Mouse (Mus musculus) stomach, embryonic 14.5 days (tissue): ENCODE data around the gene Tas2r122. TPM values are rescaled to one million over a fixed set of nuclear protein-coding genes. Genes with fewer than 3 reads are reported as not detected.
"Not testable (repeated sequence)": the region's sequence is repeated elsewhere in the genome, so short reads cannot be mapped to it uniquely, and the experiment has no call there.

ENCODE experiments used
- ATAC-seq: fragments of 200-750 bp; cut with Nextera tagmentation; 2 replicates; pipeline ENCODE4 v1.8.0; 2017; ENCODE audit warnings: low read depth, moderate TSS enrichment; ENCODE audit not compliant: insufficient number of reproducible peaks, insufficient read depth, low FRiP score
- H3K27ac ChIP-seq: fragments of 300-500 bp; sonication (generic); 2 replicates; pipeline ENCODE4 v1.5.1; 2014; ENCODE audit warnings: mild to moderate bottlenecking, low read length, moderate library complexity, mixed read lengths
- H3K27me3 ChIP-seq: fragments of 300-500 bp; sonication (generic); 2 replicates; pipeline ENCODE4 v1.6.1; 2014; ENCODE audit warnings: low read length, control low read depth, mixed read lengths; ENCODE audit not compliant: control insufficient read depth, insufficient read depth
- H3K36me3 ChIP-seq: fragments of 300-500 bp; sonication (generic); 2 replicates; pipeline ENCODE4 v1.6.1; 2014; ENCODE audit warnings: mild to moderate bottlenecking, control low read depth, low read length, moderate library complexity, mixed read lengths; ENCODE audit not compliant: control insufficient read depth, insufficient read depth
- H3K4me1 ChIP-seq: fragments of 300-500 bp; sonication (generic); 2 replicates; pipeline ENCODE4 v1.6.1; 2014; ENCODE audit warnings: low read length, control low read depth, mixed read lengths; ENCODE audit not compliant: control insufficient read depth, insufficient read depth
- H3K4me2 ChIP-seq: fragments of 300-500 bp; sonication (generic); replicated peaks from 2 replicates; pipeline ENCODE4 v1.6.1; 2014; ENCODE audit warnings: low read depth, low read length, control low read depth
- H3K4me3 ChIP-seq: fragments of 300-500 bp; sonication (generic); 2 replicates; pipeline ENCODE4 v1.5.1; 2014; ENCODE audit warnings: low read depth, low read length, control low read depth
- H3K9ac ChIP-seq: fragments of 300-500 bp; sonication (generic); replicated peaks from 2 replicates; pipeline ENCODE4 v1.6.1; 2014; ENCODE audit warnings: low read depth, mild to moderate bottlenecking, control low read depth, low read length, moderate library complexity, mixed read lengths
- H3K9me3 ChIP-seq: fragments of 300-500 bp; sonication (generic); 2 replicates; pipeline ENCODE4 v1.6.1; 2016; ENCODE audit warnings: low read depth, low read length, control low read depth; ENCODE audit not compliant: control insufficient read depth
- WGBS: fragments of 180-500 bp; shearing (Covaris S2); extraction: QIAGEN DNeasy Blood & Tissue Kit; methylation state at CpG from one replicate; pipeline ENCODE4 v1.1.7; 2014; 5-methylcytosine and 5-hydroxymethylcytosine counted together
- polyA plus RNA-seq: library from polyadenylated mRNA; unstranded; fragments of >200 nt; fragmentation: Nextera tagmentation; extraction: Ambion mirVana; gene quantifications from 2 replicates; pipeline ENCODE4 v1.2.1, GENCODE M21; 2014

Gene Tas2r122
- not detected in 2 replicates for polyA plus RNA-seq

- no peak within 1 kb of the TSS for H3K9ac ChIP-seq
- no peak within 1 kb of the TSS for H3K4me3 ChIP-seq
- H3K27me3 ChIP-seq: no peaks in the 10 kb centered on the region
- H3K4me1 ChIP-seq: no peaks in the 10 kb centered on the region
- no peak within 1 kb of the TSS for H3K4me2 ChIP-seq
- 84% methylated on average over 3 of the region's 3 CpGs for WGBS
- no peak within 1 kb of the TSS for H3K27ac ChIP-seq
- H3K9me3 ChIP-seq: no peaks in the 10 kb centered on the region
- no peak for ATAC-seq
- no peaks in the 10 kb centered on the region for H3K36me3 ChIP-seq
These were observed at the start of gene Tas2r122 for GRCm38 (mm10) chr6:132711828-132712227. Gene Tas2r122, minus strand, starts transcription at chr6:132711928.

- H3K36me3 ChIP-seq: no peaks in the 10 kb centered on the region
- no peaks in the 10 kb centered on the region for H3K27me3 ChIP-seq
- no peak within 1 kb of the TSS for H3K9ac ChIP-seq
- 85% methylated on average over 1 of the region's 1 CpGs for WGBS
- ATAC-seq: no peak
- H3K9me3 ChIP-seq: no peaks in the 10 kb centered on the region
- no peak within 1 kb of the TSS for H3K4me3 ChIP-seq
- H3K27ac ChIP-seq: no peak within 1 kb of the TSS
- H3K4me1 ChIP-seq: no peaks in the 10 kb centered on the region
- H3K4me2 ChIP-seq: no peak within 1 kb of the TSS
These were observed 42.7 kb upstream of the Tas2r122 start, which contains the start of gene Tas2r124 for GRCm38 (mm10) chr6:132754430-132754829. Gene Tas2r124, plus strand, starts transcription at chr6:132754730.

GRCm38 (mm10) chr6:132750206-132750605 lies 38.5 kb upstream of the Tas2r122 start:
- Histone ChIP-seq H3K9me3 (no peaks in the 10 kb centered on the region), H3K4me3 (no peak overlapping the region), H3K27ac (no peak overlapping the region), H3K4me2 (no peak overlapping the region), H3K27me3 (no peaks in the 10 kb centered on the region), H3K9ac (no peak overlapping the region), H3K36me3 (no peaks in the 10 kb centered on the region), H3K4me1 (no peaks in the 10 kb centered on the region)
- ATAC-seq: no peak
- 76% methylated on average over 2 of the region's 2 CpGs for WGBS

- 72% methylated on average over 2 of the region's 2 CpGs for WGBS
- no peak within 1 kb of the TSS for H3K4me3 ChIP-seq
- no peak within 1 kb of the TSS for H3K9ac ChIP-seq
- no peak within 1 kb of the TSS for H3K4me2 ChIP-seq
- no peaks in the 10 kb centered on the region for H3K36me3 ChIP-seq
- no peak within 1 kb of the TSS for H3K27ac ChIP-seq
- H3K9me3 ChIP-seq: no peaks in the 10 kb centered on the region
- H3K4me1 ChIP-seq: no peaks in the 10 kb centered on the region
- ATAC-seq: no peak
- no peaks in the 10 kb centered on the region for H3K27me3 ChIP-seq
These were observed 26.2 kb upstream of the Tas2r122 start, which contains the start of gene Tas2r115 for GRCm38 (mm10) chr6:132737935-132738334. Gene Tas2r115, minus strand, starts transcription at chr6:132738035.

GRCm38 (mm10) chr6:132700907-132701306 lies 10.8 kb downstream of the Tas2r122 start, which contains the start of gene Tas2r121:
Gene Tas2r121, minus strand, starts transcription at chr6:132701007.
- Histone ChIP-seq H3K27ac (no peak within 1 kb of the TSS), H3K36me3 (no peaks in the 10 kb centered on the region), H3K4me3 (no peak within 1 kb of the TSS), H3K4me1 (no peaks in the 10 kb centered on the region), H3K27me3 (no peaks in the 10 kb centered on the region), H3K4me2 (no peak within 1 kb of the TSS), H3K9ac (no peak within 1 kb of the TSS), H3K9me3 (no peaks in the 10 kb centered on the region)
- ATAC-seq: no peak
- WGBS: 84% methylated on average over 1 of the region's 1 CpGs

- not testable (repeated sequence) for H3K27me3 ChIP-seq, H3K9me3 ChIP-seq, H3K4me2 ChIP-seq, H3K36me3 ChIP-seq, ATAC-seq, H3K27ac ChIP-seq, H3K4me3 ChIP-seq, H3K4me1 ChIP-seq, H3K9ac ChIP-seq
- WGBS: 79% methylated on average over 7 of the region's 7 CpGs
These were observed 20.1 kb downstream of the Tas2r122 start for GRCm38 (mm10) chr6:132691596-132691995.

Other genes starting within 250 kb of the Tas2r122 start
- not detected in 2 replicates for gene Prh1, start 142.1 kb downstream of the Tas2r122 start, polyA plus RNA-seq
- not detected in 2 replicates for gene Prp2, start 116.0 kb downstream of the Tas2r122 start, polyA plus RNA-seq
- gene A630073D07Rik, start 60.4 kb downstream of the Tas2r122 start, polyA plus RNA-seq: not detected in 2 replicates
- not detected in 2 replicates for gene Tas2r120, start 55.0 kb downstream of the Tas2r122 start, polyA plus RNA-seq
- not detected in 2 replicates for gene Tas2r121, start 10.9 kb downstream of the Tas2r122 start, polyA plus RNA-seq
- not detected in 2 replicates for gene Tas2r115, start 26.1 kb upstream of the Tas2r122 start, polyA plus RNA-seq
- gene Tas2r124, start 42.8 kb upstream of the Tas2r122 start, polyA plus RNA-seq: not detected in 2 replicates
- not detected in 2 replicates for gene Tas2r102, start 50.2 kb upstream of the Tas2r122 start, polyA plus RNA-seq
- not detected in 2 replicates for gene Tas2r136, start 66.2 kb upstream of the Tas2r122 start, polyA plus RNA-seq
- not detected in 2 replicates for gene Tas2r117, start 90.9 kb upstream of the Tas2r122 start, polyA plus RNA-seq
- not detected in 2 replicates for gene Tas2r123, start 135.2 kb upstream of the Tas2r122 start, polyA plus RNA-seq
- not detected in 2 replicates for gene Tas2r116, start 143.5 kb upstream of the Tas2r122 start, polyA plus RNA-seq
- not detected in 2 replicates for gene Tas2r110, start 156.1 kb upstream of the Tas2r122 start, polyA plus RNA-seq
- not detected in 2 replicates for gene Tas2r113, start 181.1 kb upstream of the Tas2r122 start, polyA plus RNA-seq
- not detected in 2 replicates for gene Tas2r125, start 197.7 kb upstream of the Tas2r122 start, polyA plus RNA-seq
- gene Tas2r129, start 239.2 kb upstream of the Tas2r122 start, polyA plus RNA-seq: not detected in 2 replicates
- not detected in 2 replicates for gene Tas2r131, start 246.0 kb upstream of the Tas2r122 start, polyA plus RNA-seq